Mouse (Mus musculus) CD4-positive naive resting alpha-beta T cell, adult 57 days (primary cell): ENCODE measurements around the gene Dgkk. TPM values are rescaled to one million over a fixed set of nuclear protein-coding genes. Genes with fewer than 3 reads are reported as not detected.

ENCODE experiments used
- total RNA-seq: library from RNA; stranded (reverse); gene quantifications from one replicate; pipeline ENCODE4 v1.2.4, GENCODE M21; 2023

Gene Dgkk
- total RNA-seq = not detected

GRCm38 (mm10) chrX:6779006-6779405 is at the start of gene Dgkk:
TSS of gene Dgkk (plus strand) at chrX:6779306.

